Mouse (Mus musculus): Measurements from ENCODE around the gene Olfr996. TPM values are rescaled to one million over a fixed set of nuclear protein-coding genes. Genes with fewer than 3 reads are reported as not detected.
"Not testable (repeated sequence)": the region's sequence is repeated elsewhere in the genome, so short reads cannot be mapped to it uniquely, and the experiment has no call there.

Gene Olfr996
- polyA plus RNA-seq (2014; fragmentation: Nextera tagmentation; extraction: Ambion mirVana): not detected in 2 replicates

DNA sequence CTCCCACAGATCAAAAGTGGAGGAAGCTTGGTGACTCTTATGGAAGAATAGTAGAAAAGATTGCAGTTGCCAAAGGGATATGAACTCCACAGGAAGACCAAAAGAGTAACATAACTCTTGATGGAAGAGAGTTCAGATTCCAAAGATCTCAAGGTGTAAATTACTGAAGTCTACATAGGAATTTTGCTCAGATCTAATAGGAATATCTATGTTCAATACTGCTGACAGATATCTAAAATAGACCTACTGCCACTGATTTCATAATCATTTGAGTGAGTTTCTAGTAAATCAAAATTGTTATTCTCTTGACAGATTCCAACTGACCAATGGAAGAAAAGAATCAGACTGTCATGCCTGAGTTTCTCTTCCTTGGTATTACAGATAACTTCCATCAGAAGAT lies at the start of gene Olfr996:
TSS of gene Olfr996 (plus strand) at position 301 of the 400 bp plus-strand sequence.
- Histone ChIP-seq H3K9ac (replicated peaks; ENCODE audit: low read length) (no peak within 1 kb of the TSS), H3K4me1 (ENCODE audit: control insufficient read depth, insufficient read depth, low read length) (no peaks in the 10 kb centered on the region), H3K4me3 (ENCODE audit: low read depth, low read length) (no peak within 1 kb of the TSS), H3K9me3 (replicated peaks; ENCODE audit: control insufficient read depth, low read length) (no peaks in the 10 kb centered on the region), H3K27ac (replicated peaks; ENCODE audit: low read depth, low read length) (no peak within 1 kb of the TSS), H3K4me2 (ENCODE audit: low read depth, low read length) (no peak within 1 kb of the TSS), H3K36me3 (replicated peaks; ENCODE audit: control insufficient read depth, insufficient read depth, low read depth, low read length) (no peaks in the 10 kb centered on the region), H3K27me3 (ENCODE audit: control insufficient read depth, insufficient read depth, low read length) (no peaks in the 10 kb centered on the region)
- no peak for ATAC-seq (replicated peaks; ENCODE audit: insufficient number of reproducible peaks, low FRiP score, low TSS enrichment, low read depth)
- DNase-seq (ENCODE audit: low spot score): no peak

DNA sequence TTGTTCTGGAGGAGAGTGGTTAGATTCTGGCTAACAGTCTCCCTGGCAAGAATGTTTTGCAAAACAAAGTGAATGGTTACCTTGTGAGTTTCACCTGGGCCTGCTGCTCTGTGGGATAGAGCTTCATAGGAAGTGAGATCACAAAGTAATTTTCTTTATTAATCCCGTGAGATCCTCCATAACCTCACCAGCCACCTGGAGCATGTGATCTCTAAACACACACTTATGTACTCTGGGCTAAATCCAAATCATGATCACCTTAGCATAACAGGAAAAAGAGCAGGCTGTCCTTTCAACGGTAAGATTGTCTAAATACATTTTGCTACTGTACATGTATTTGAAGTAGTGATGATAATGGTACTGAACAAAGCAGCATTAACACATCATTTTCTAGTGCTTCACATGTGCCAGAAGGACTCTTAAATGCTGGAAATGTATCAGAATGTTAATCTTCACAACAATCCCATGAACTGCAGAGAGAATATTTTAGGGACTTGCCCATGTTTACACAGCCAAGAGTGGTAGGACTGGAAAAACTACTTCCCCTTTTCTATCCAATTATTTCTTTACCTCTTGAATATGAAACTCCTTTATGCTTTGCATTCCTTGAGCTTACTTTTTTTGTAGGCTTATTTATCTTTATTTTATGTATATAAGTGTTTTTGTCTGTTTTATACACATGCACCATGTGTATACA lies 46.8 kb upstream of the Olfr996 start:
- no peak for DNase-seq (ENCODE audit: low spot score)
- Histone ChIP-seq H3K27me3 (ENCODE audit: control insufficient read depth, insufficient read depth, low read length) (no peaks in the 10 kb centered on the region), H3K9ac (replicated peaks; ENCODE audit: low read length) (no peak overlapping the region), H3K27ac (replicated peaks; ENCODE audit: low read depth, low read length) (no peak overlapping the region), H3K9me3 (replicated peaks; ENCODE audit: control insufficient read depth, low read length) (no peaks in the 10 kb centered on the region), H3K4me3 (ENCODE audit: low read depth, low read length) (no peak overlapping the region), H3K4me2 (ENCODE audit: low read depth, low read length) (no peak overlapping the region), H3K4me1 (ENCODE audit: control insufficient read depth, insufficient read depth, low read length) (no peaks in the 10 kb centered on the region), H3K36me3 (replicated peaks; ENCODE audit: control insufficient read depth, insufficient read depth, low read depth, low read length) (no peaks in the 10 kb centered on the region)
- WGBS: 78% methylated on average over 2 of the region's 2 CpGs
- ATAC-seq (replicated peaks; ENCODE audit: insufficient number of reproducible peaks, low FRiP score, low TSS enrichment, low read depth): no peak

- 91% methylated on average over 1 of the region's 1 CpGs for WGBS
- H3K27me3 ChIP-seq (ENCODE audit: control insufficient read depth, insufficient read depth, low read length): no peaks in the 10 kb centered on the region
- H3K4me3 ChIP-seq (ENCODE audit: low read depth, low read length): no peak overlapping the region
- DNase-seq (ENCODE audit: low spot score) (no peak), ATAC-seq (replicated peaks; ENCODE audit: insufficient number of reproducible peaks, low FRiP score, low TSS enrichment, low read depth) (no peak)
- H3K36me3 ChIP-seq (replicated peaks; ENCODE audit: control insufficient read depth, insufficient read depth, low read depth, low read length): no peaks in the 10 kb centered on the region
- no peak overlapping the region for H3K4me2 ChIP-seq (ENCODE audit: low read depth, low read length)
- H3K4me1 ChIP-seq (ENCODE audit: control insufficient read depth, insufficient read depth, low read length): no peaks in the 10 kb centered on the region
- H3K9ac ChIP-seq (replicated peaks; ENCODE audit: low read length): no peak overlapping the region
- no peak overlapping the region for H3K27ac ChIP-seq (replicated peaks; ENCODE audit: low read depth, low read length)
- H3K9me3 ChIP-seq (replicated peaks; ENCODE audit: control insufficient read depth, low read length): no peaks in the 10 kb centered on the region
Measured at GRCm38 (mm10) chr2:85533934-85534333, 45.1 kb upstream of the Olfr996 start.

DNA sequence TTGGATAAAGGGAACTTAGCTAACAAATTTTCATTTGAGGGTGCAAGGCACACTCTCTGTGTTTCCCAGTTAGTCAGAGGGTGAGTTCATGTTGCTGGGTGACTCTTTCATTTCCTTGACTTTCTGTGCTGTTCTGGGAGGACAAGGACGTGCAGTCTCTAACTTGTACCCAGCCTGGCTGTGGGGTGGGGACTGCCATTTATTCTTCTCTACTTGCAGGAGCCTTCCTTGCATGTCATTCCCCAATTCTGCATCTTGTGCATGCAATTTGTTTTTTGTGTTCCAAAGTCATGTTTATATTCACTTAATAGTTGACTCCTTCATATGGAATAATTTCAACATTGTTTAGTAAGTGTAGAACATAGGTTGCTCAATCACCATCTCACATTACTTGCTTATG lies 24.2 kb upstream of the Olfr996 start:
- Histone ChIP-seq H3K36me3 (replicated peaks; ENCODE audit: control insufficient read depth, insufficient read depth, low read depth, low read length) (no peaks in the 10 kb centered on the region), H3K9me3 (replicated peaks; ENCODE audit: control insufficient read depth, low read length) (no peaks in the 10 kb centered on the region), H3K4me1 (ENCODE audit: control insufficient read depth, insufficient read depth, low read length) (no peaks in the 10 kb centered on the region), H3K4me2 (ENCODE audit: low read depth, low read length) (no peak overlapping the region), H3K9ac (replicated peaks; ENCODE audit: low read length) (no peak overlapping the region), H3K27ac (replicated peaks; ENCODE audit: low read depth, low read length) (no peak overlapping the region), H3K27me3 (ENCODE audit: control insufficient read depth, insufficient read depth, low read length) (no peaks in the 10 kb centered on the region), H3K4me3 (ENCODE audit: low read depth, low read length) (no peak overlapping the region)
- ATAC-seq (replicated peaks; ENCODE audit: insufficient number of reproducible peaks, low FRiP score, low TSS enrichment, low read depth) (no peak), DNase-seq (ENCODE audit: low spot score) (no peak)
- WGBS: 70% methylated on average over 1 of the region's 1 CpGs

DNA sequence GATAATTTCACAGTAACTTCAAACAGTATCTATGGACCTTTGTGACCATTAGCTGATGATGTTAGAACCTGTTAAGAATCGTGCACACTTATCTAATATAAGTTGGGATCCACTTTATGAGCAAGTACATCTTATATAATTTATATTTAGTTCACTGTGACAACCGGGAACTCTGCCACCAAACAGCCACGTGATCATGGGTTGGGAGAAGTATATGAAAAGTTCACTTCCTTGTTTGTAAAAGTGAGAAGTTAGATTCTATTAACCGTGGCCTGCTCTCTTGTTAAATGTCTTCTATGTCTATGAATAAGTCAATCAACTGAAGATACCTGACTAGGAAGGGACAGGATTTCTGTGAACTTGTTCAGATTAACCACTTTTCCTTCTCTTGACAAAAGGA lies 18.8 kb upstream of the Olfr996 start:
- no peaks in the 10 kb centered on the region for H3K9me3 ChIP-seq (replicated peaks; ENCODE audit: control insufficient read depth, low read length)
- 77% methylated on average over 4 of the region's 4 CpGs for WGBS
- no peak overlapping the region for H3K4me3 ChIP-seq (ENCODE audit: low read depth, low read length)
- H3K9ac ChIP-seq (replicated peaks; ENCODE audit: low read length): no peak overlapping the region
- no peaks in the 10 kb centered on the region for H3K36me3 ChIP-seq (replicated peaks; ENCODE audit: control insufficient read depth, insufficient read depth, low read depth, low read length)
- DNase-seq (ENCODE audit: low spot score): no peak
- H3K27ac ChIP-seq (replicated peaks; ENCODE audit: low read depth, low read length): no peak overlapping the region
- no peaks in the 10 kb centered on the region for H3K27me3 ChIP-seq (ENCODE audit: control insufficient read depth, insufficient read depth, low read length)
- no peak for ATAC-seq (replicated peaks; ENCODE audit: insufficient number of reproducible peaks, low FRiP score, low TSS enrichment, low read depth)
- no peaks in the 10 kb centered on the region for H3K4me1 ChIP-seq (ENCODE audit: control insufficient read depth, insufficient read depth, low read length)
- H3K4me2 ChIP-seq (ENCODE audit: low read depth, low read length): no peak overlapping the region

- Histone ChIP-seq H3K9ac (replicated peaks; ENCODE audit: low read length) (no peak overlapping the region), H3K4me3 (ENCODE audit: low read depth, low read length) (no peak overlapping the region), H3K27ac (replicated peaks; ENCODE audit: low read depth, low read length) (no peak overlapping the region), H3K4me2 (ENCODE audit: low read depth, low read length) (no peak overlapping the region), H3K36me3 (replicated peaks; ENCODE audit: control insufficient read depth, insufficient read depth, low read depth, low read length) (no peaks in the 10 kb centered on the region), H3K4me1 (ENCODE audit: control insufficient read depth, insufficient read depth, low read length) (no peaks in the 10 kb centered on the region), H3K9me3 (replicated peaks; ENCODE audit: control insufficient read depth, low read length) (no peaks in the 10 kb centered on the region), H3K27me3 (ENCODE audit: control insufficient read depth, insufficient read depth, low read length) (no peaks in the 10 kb centered on the region)
- DNase-seq (ENCODE audit: low spot score) (peak; percentile 62), ATAC-seq (replicated peaks; ENCODE audit: insufficient number of reproducible peaks, low FRiP score, low TSS enrichment, low read depth) (no peak)
- 22% methylated on average over 4 of the region's 4 CpGs for WGBS
Measured at GRCm38 (mm10) chr2:85561187-85561586, 17.8 kb upstream of the Olfr996 start.

DNA sequence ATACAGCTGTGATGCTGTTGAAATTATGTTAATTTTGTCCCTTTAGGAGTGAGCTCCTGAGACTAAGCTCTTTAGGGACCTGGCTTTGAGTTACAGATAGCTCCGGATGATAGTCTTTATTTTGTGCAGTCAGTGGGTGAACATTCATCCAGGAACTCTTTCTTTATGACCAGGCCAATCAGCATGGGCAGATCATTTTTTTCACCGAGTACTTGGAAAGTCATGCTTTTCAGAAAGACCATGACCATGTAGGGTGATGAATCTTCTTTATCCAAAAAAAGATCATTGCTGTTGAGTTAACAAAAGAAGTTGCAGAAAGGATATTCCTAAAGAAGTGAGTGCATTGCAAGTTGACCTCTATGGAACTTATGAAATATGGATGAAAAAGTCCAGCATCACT lies 9.6 kb downstream of the Olfr996 start, which contains the start of gene Olfr998:
TSS of gene Olfr998 (plus strand) at position 301 of the 400 bp plus-strand sequence.
- not testable (repeated sequence) for H3K9ac ChIP-seq (replicated peaks; ENCODE audit: low read length); H3K9me3 ChIP-seq (replicated peaks; ENCODE audit: control insufficient read depth, low read length); ATAC-seq (replicated peaks; ENCODE audit: insufficient number of reproducible peaks, low FRiP score, low TSS enrichment, low read depth); H3K36me3 ChIP-seq (replicated peaks; ENCODE audit: control insufficient read depth, insufficient read depth, low read depth, low read length); H3K27ac ChIP-seq (replicated peaks; ENCODE audit: low read depth, low read length); H3K27me3 ChIP-seq (ENCODE audit: control insufficient read depth, insufficient read depth, low read length); H3K4me2 ChIP-seq (ENCODE audit: low read depth, low read length); H3K4me1 ChIP-seq (ENCODE audit: control insufficient read depth, insufficient read depth, low read length); DNase-seq (ENCODE audit: low spot score); H3K4me3 ChIP-seq (ENCODE audit: low read depth, low read length)
- 76% methylated on average over 2 of the region's 2 CpGs for WGBS

GRCm38 (mm10) chr2:85611803-85612202 lies 32.8 kb downstream of the Olfr996 start, which contains the start of gene Olfr1000:
Gene Olfr1000 (minus strand): TSS chr2:85611903.
- WGBS: 73% methylated on average over 1 of the region's 1 CpGs
- no peak for ATAC-seq (replicated peaks; ENCODE audit: insufficient number of reproducible peaks, low FRiP score, low TSS enrichment, low read depth)

More at GRCm38 (mm10) chr2:85611803-85612202, 32.8 kb downstream of the Olfr996 start, which contains the start of gene Olfr1000:
- Histone ChIP-seq H3K4me2 (ENCODE audit: low read depth, low read length) (no peak within 1 kb of the TSS), H3K27ac (replicated peaks; ENCODE audit: low read depth, low read length) (no peak within 1 kb of the TSS), H3K4me3 (ENCODE audit: low read depth, low read length) (no peak within 1 kb of the TSS), H3K36me3 (replicated peaks; ENCODE audit: control insufficient read depth, insufficient read depth, low read depth, low read length) (no peaks in the 10 kb centered on the region), H3K9me3 (replicated peaks; ENCODE audit: control insufficient read depth, low read length) (no peaks in the 10 kb centered on the region), H3K9ac (replicated peaks; ENCODE audit: low read length) (no peak within 1 kb of the TSS), H3K27me3 (ENCODE audit: control insufficient read depth, insufficient read depth, low read length) (no peaks in the 10 kb centered on the region), H3K4me1 (ENCODE audit: control insufficient read depth, insufficient read depth, low read length) (no peaks in the 10 kb centered on the region)
- DNase-seq (ENCODE audit: low spot score): no peak
